Mouse (Mus musculus): ENCODE results near the gene Rhod. TPM values are rescaled to one million over a fixed set of nuclear protein-coding genes. Genes with fewer than 3 reads are reported as not detected.

The Rhod gene
- polyA plus RNA-seq, 1 experiment from 2014 or later, result 57.9 TPM

GRCm38 (mm10) chr19:4420153-4420910 lies 18.9 kb downstream of the Rhod start:
- no peak overlapping the region for H3K9ac ChIP-seq (replicated peaks; ENCODE audit: low read length)
- ATAC-seq (ENCODE audit: low FRiP score, low TSS enrichment), result no peak
- H3K4me1 ChIP-seq (ENCODE audit: insufficient read depth, low read length), result no peaks in the 10 kb centered on the region
- H3K9me3 ChIP-seq (ENCODE audit: low read length), result no peaks in the 10 kb centered on the region
- H3K4me3 ChIP-seq (ENCODE audit: low read length), result no peak overlapping the region
- H3K36me3 ChIP-seq (ENCODE audit: insufficient read depth, low read length), result peaks cover 17% of the 10 kb centered on the region
- no peaks in the 10 kb centered on the region for H3K27me3 ChIP-seq (ENCODE audit: insufficient read depth, low read length)
- H3K27ac ChIP-seq (ENCODE audit: low read length), result no peak overlapping the region
- 88% methylated on average over 8 of the region's 8 CpGs for WGBS
- H3K4me2 ChIP-seq (replicated peaks; ENCODE audit: low read depth, low read length), result no peak overlapping the region

GRCm38 (mm10) chr19:4419711-4420110 lies 19.5 kb downstream of the Rhod start:
- 95% methylated on average over 5 of the region's 5 CpGs for WGBS
- no peak overlapping the region for H3K4me3 ChIP-seq (ENCODE audit: low read length)
- H3K9ac ChIP-seq (replicated peaks; ENCODE audit: low read length), result no peak overlapping the region
- H3K27ac ChIP-seq (ENCODE audit: low read length), result no peak overlapping the region
- H3K4me1 ChIP-seq (ENCODE audit: insufficient read depth, low read length), result no peaks in the 10 kb centered on the region
- no peaks in the 10 kb centered on the region for H3K9me3 ChIP-seq (ENCODE audit: low read length)
- peaks cover 11% of the 10 kb centered on the region for H3K36me3 ChIP-seq (ENCODE audit: insufficient read depth, low read length)
- ATAC-seq (ENCODE audit: low FRiP score, low TSS enrichment), result no peak
- H3K4me2 ChIP-seq (replicated peaks; ENCODE audit: low read depth, low read length), result no peak overlapping the region
- H3K27me3 ChIP-seq (ENCODE audit: insufficient read depth, low read length), result no peaks in the 10 kb centered on the region

GRCm38 (mm10) chr19:4417713-4418112 lies 21.5 kb downstream of the Rhod start:
- no peak for ATAC-seq (ENCODE audit: low FRiP score, low TSS enrichment)
- Histone ChIP-seq H3K27ac (ENCODE audit: low read length) (no peak overlapping the region), H3K9ac (replicated peaks; ENCODE audit: low read length) (no peak overlapping the region), H3K27me3 (ENCODE audit: insufficient read depth, low read length) (no peaks in the 10 kb centered on the region), H3K9me3 (ENCODE audit: low read length) (no peaks in the 10 kb centered on the region), H3K4me3 (ENCODE audit: low read length) (no peak overlapping the region), H3K36me3 (ENCODE audit: insufficient read depth, low read length) (peaks cover 4% of the 10 kb centered on the region), H3K4me1 (ENCODE audit: insufficient read depth, low read length) (no peaks in the 10 kb centered on the region), H3K4me2 (replicated peaks; ENCODE audit: low read depth, low read length) (no peak overlapping the region)

GRCm38 (mm10) chr19:4417183-4417582 lies 22.0 kb downstream of the Rhod start:
- no peak overlapping the region for H3K4me3 ChIP-seq (ENCODE audit: low read length)
- peak; percentile 74; the same call in 1 of the 2 replicates for ATAC-seq (ENCODE audit: low FRiP score, low TSS enrichment)
- no peak overlapping the region for H3K27ac ChIP-seq (ENCODE audit: low read length)
- H3K4me1 ChIP-seq (ENCODE audit: insufficient read depth, low read length), result no peaks in the 10 kb centered on the region
- no peak overlapping the region for H3K4me2 ChIP-seq (replicated peaks; ENCODE audit: low read depth, low read length)
- H3K27me3 ChIP-seq (ENCODE audit: insufficient read depth, low read length), result no peaks in the 10 kb centered on the region
- H3K9ac ChIP-seq (replicated peaks; ENCODE audit: low read length), result no peak overlapping the region
- H3K9me3 ChIP-seq (ENCODE audit: low read length), result no peaks in the 10 kb centered on the region
- 0% methylated on average over 1 of the region's 1 CpGs for WGBS
- H3K36me3 ChIP-seq (ENCODE audit: insufficient read depth, low read length), result peaks cover 4% of the 10 kb centered on the region

GRCm38 (mm10) chr19:4414631-4415030 lies 24.6 kb downstream of the Rhod start:
- no peaks in the 10 kb centered on the region for H3K9me3 ChIP-seq (ENCODE audit: low read length)
- no peak overlapping the region for H3K9ac ChIP-seq (replicated peaks; ENCODE audit: low read length)
- ATAC-seq (ENCODE audit: low FRiP score, low TSS enrichment), result no peak
- no peak overlapping the region for H3K4me3 ChIP-seq (ENCODE audit: low read length)
- no peaks in the 10 kb centered on the region for H3K36me3 ChIP-seq (ENCODE audit: insufficient read depth, low read length)
- no peak overlapping the region for H3K4me2 ChIP-seq (replicated peaks; ENCODE audit: low read depth, low read length)
- 87% methylated on average over 1 of the region's 1 CpGs for WGBS
- H3K27me3 ChIP-seq (ENCODE audit: insufficient read depth, low read length), result no peaks in the 10 kb centered on the region
- H3K27ac ChIP-seq (ENCODE audit: low read length), result no peak overlapping the region
- no peaks in the 10 kb centered on the region for H3K4me1 ChIP-seq (ENCODE audit: insufficient read depth, low read length)

GRCm38 (mm10) chr19:4409062-4409461 lies 30.2 kb downstream of the Rhod start:
- no peaks in the 10 kb centered on the region for H3K9me3 ChIP-seq (ENCODE audit: low read length)
- ATAC-seq (ENCODE audit: low FRiP score, low TSS enrichment), result no peak
- no peak overlapping the region for H3K9ac ChIP-seq (replicated peaks; ENCODE audit: low read length)
- WGBS, result 67% methylated on average over 2 of the region's 2 CpGs
- H3K36me3 ChIP-seq (ENCODE audit: insufficient read depth, low read length), result no peaks in the 10 kb centered on the region
- H3K27ac ChIP-seq (ENCODE audit: low read length), result no peak overlapping the region
- no peak overlapping the region for H3K4me3 ChIP-seq (ENCODE audit: low read length)
- H3K4me1 ChIP-seq (ENCODE audit: insufficient read depth, low read length), result no peaks in the 10 kb centered on the region
- no peaks in the 10 kb centered on the region for H3K27me3 ChIP-seq (ENCODE audit: insufficient read depth, low read length)
- no peak overlapping the region for H3K4me2 ChIP-seq (replicated peaks; ENCODE audit: low read depth, low read length)

GRCm38 (mm10) chr19:4404840-4405239 lies 34.4 kb downstream of the Rhod start:
- Histone ChIP-seq H3K27me3 (ENCODE audit: insufficient read depth, low read length) (no peaks in the 10 kb centered on the region), H3K36me3 (ENCODE audit: insufficient read depth, low read length) (no peaks in the 10 kb centered on the region), H3K4me3 (ENCODE audit: low read length) (no peak overlapping the region), H3K9me3 (ENCODE audit: low read length) (no peaks in the 10 kb centered on the region), H3K4me2 (replicated peaks; ENCODE audit: low read depth, low read length) (no peak overlapping the region), H3K9ac (replicated peaks; ENCODE audit: low read length) (no peak overlapping the region), H3K27ac (ENCODE audit: low read length) (no peak overlapping the region), H3K4me1 (ENCODE audit: insufficient read depth, low read length) (no peaks in the 10 kb centered on the region)
- no peak for ATAC-seq (ENCODE audit: low FRiP score, low TSS enrichment)
- WGBS, result 91% methylated on average over 2 of the region's 2 CpGs

GRCm38 (mm10) chr19:4398959-4399358 lies 40.3 kb downstream of the Rhod start:
- H3K9ac ChIP-seq (replicated peaks; ENCODE audit: low read length), result no peak overlapping the region
- H3K4me1 ChIP-seq (ENCODE audit: insufficient read depth, low read length), result peaks cover 15% of the 10 kb centered on the region
- no peaks in the 10 kb centered on the region for H3K36me3 ChIP-seq (ENCODE audit: insufficient read depth, low read length)
- no peak for ATAC-seq (ENCODE audit: low FRiP score, low TSS enrichment)
- no peak overlapping the region for H3K27ac ChIP-seq (ENCODE audit: low read length)
- 79% methylated on average over 4 of the region's 4 CpGs for WGBS
- H3K27me3 ChIP-seq (ENCODE audit: insufficient read depth, low read length), result no peaks in the 10 kb centered on the region
- H3K4me2 ChIP-seq (replicated peaks; ENCODE audit: low read depth, low read length), result peak overlapping the region; percentile 87; the same call in 1 of the 2 replicates
- no peaks in the 10 kb centered on the region for H3K9me3 ChIP-seq (ENCODE audit: low read length)
- no peak overlapping the region for H3K4me3 ChIP-seq (ENCODE audit: low read length)

GRCm38 (mm10) chr19:4398630-4398948 lies 40.6 kb downstream of the Rhod start:
- Histone ChIP-seq H3K4me3 (ENCODE audit: low read length) (peak overlapping the region; percentile 98), H3K4me1 (ENCODE audit: insufficient read depth, low read length) (peaks cover 17% of the 10 kb centered on the region), H3K9ac (replicated peaks; ENCODE audit: low read length) (peak overlapping the region; percentile 82), H3K27me3 (ENCODE audit: insufficient read depth, low read length) (no peaks in the 10 kb centered on the region), H3K36me3 (ENCODE audit: insufficient read depth, low read length) (no peaks in the 10 kb centered on the region), H3K9me3 (ENCODE audit: low read length) (no peaks in the 10 kb centered on the region), H3K4me2 (replicated peaks; ENCODE audit: low read depth, low read length) (peak overlapping the region; percentile 87), H3K27ac (ENCODE audit: low read length) (peak overlapping the region; percentile 83)
- WGBS, result 43% methylated on average over 8 of the region's 8 CpGs
- ATAC-seq (ENCODE audit: low FRiP score, low TSS enrichment), result no peak

GRCm38 (mm10) chr19:4397798-4398629 lies 41.2 kb downstream of the Rhod start, which contains the start of gene Kdm2a:
Kdm2a (minus strand) TSS chr19:4398285.
- under 1% methylated on average over 76 of the region's 82 CpGs for WGBS
- H3K27me3 ChIP-seq (ENCODE audit: insufficient read depth, low read length), result no peaks in the 10 kb centered on the region
- peak; percentile 44 for ATAC-seq (ENCODE audit: low FRiP score, low TSS enrichment)

More at GRCm38 (mm10) chr19:4397798-4398629, 41.2 kb downstream of the Rhod start, which contains the start of gene Kdm2a:
- Histone ChIP-seq H3K9me3 (ENCODE audit: low read length) (no peaks in the 10 kb centered on the region), H3K4me2 (replicated peaks; ENCODE audit: low read depth, low read length) (peak within 1 kb of the TSS; percentile 87), H3K9ac (replicated peaks; ENCODE audit: low read length) (peak within 1 kb of the TSS; percentile 82), H3K4me3 (ENCODE audit: low read length) (peak within 1 kb of the TSS; percentile 98), H3K27ac (ENCODE audit: low read length) (peak within 1 kb of the TSS; percentile 83), H3K4me1 (ENCODE audit: insufficient read depth, low read length) (peaks cover 19% of the 10 kb centered on the region), H3K36me3 (ENCODE audit: insufficient read depth, low read length) (peaks cover 2% of the 10 kb centered on the region; the same call in 1 of the 2 replicates)

Measured in kidney, embryonic 16.5 days (tissue).